Mouse (Mus musculus) brain, embryonic 14.5 days (tissue): ENCODE results near the gene Phf19. TPM values are rescaled to one million over a fixed set of nuclear protein-coding genes. Genes with fewer than 3 reads are reported as not detected.

Experiments
- DNase-seq: peaks from one replicate; pipeline ENCODE4 v3.0.0-alpha.2; 2011; ENCODE audit warnings: low read depth
- CTCF ChIP-seq: fragments of 200-500 bp; IDR thresholded peaks from 2 replicates; pipeline ENCODE4 v1.5.1; 2012; ENCODE audit warnings: inconsistent platforms, mild to moderate bottlenecking, moderate library complexity, borderline replicate concordance; ENCODE audit not compliant: insufficient read depth, insufficient read length; ENCODE audit errors: extremely low read depth
- POLR2A ChIP-seq: fragments of 200-500 bp; IDR thresholded peaks from 2 replicates; pipeline ENCODE4 v1.6.1; 2012; ENCODE audit warnings: mild to moderate bottlenecking, inconsistent platforms, borderline replicate concordance; ENCODE audit not compliant: poor library complexity, insufficient read depth, insufficient read length, severe bottlenecking; ENCODE audit errors: extremely low read depth
- polyA plus RNA-seq: library from polyadenylated mRNA; depleted of rRNA; stranded (reverse); fragments of >200 nt; gene quantifications from 2 replicates; pipeline ENCODE4 v1.2.3, GENCODE M21; 2012; rRNA removed

Gene Phf19
- polyA plus RNA-seq, 1 experiment, result 3.6 TPM

- DNase-seq, result no peak
- TF ChIP-seq POLR2A (no peak), CTCF (no peak)
These were observed 33.8 kb downstream of the Phf19 start for GRCm38 (mm10) chr2:34880054-34880453.

GRCm38 (mm10) chr2:34874816-34875345, 38.9 kb downstream of the Phf19 start, which contains the start of gene Psmd5:
TSS of gene Psmd5 (minus strand) at chr2:34874968.
- no peak for DNase-seq

GRCm38 (mm10) chr2:34874271-34874670, 39.6 kb downstream of the Phf19 start, which contains the start of gene Cutal:
TSS of gene Cutal (plus strand) at chr2:34874396.
- no peak for DNase-seq

More at GRCm38 (mm10) chr2:34874816-34875345, 38.9 kb downstream of the Phf19 start, which contains the start of gene Psmd5:
- TF ChIP-seq POLR2A, result no peak
- TF ChIP-seq CTCF, result no peak

GRCm38 (mm10) chr2:34870520-34871474, 43.0 kb downstream of the Phf19 start:
- peak; percentile 99 for DNase-seq
- peak; percentile 97 for TF ChIP-seq POLR2A
- no peak for TF ChIP-seq CTCF

More at GRCm38 (mm10) chr2:34874271-34874670, 39.6 kb downstream of the Phf19 start, which contains the start of gene Cutal:
- no peak for TF ChIP-seq CTCF
- no peak for TF ChIP-seq POLR2A

GRCm38 (mm10) chr2:34869680-34870079, 44.1 kb downstream of the Phf19 start:
- TF ChIP-seq POLR2A (no peak), CTCF (no peak)

GRCm38 (mm10) chr2:34857728-34858127, 56.1 kb downstream of the Phf19 start:
- no peak for DNase-seq
- no peak for TF ChIP-seq POLR2A
- TF ChIP-seq CTCF, result no peak

More at GRCm38 (mm10) chr2:34869680-34870079, 44.1 kb downstream of the Phf19 start:
- DNase-seq, result peak; percentile 10

GRCm38 (mm10) chr2:34855265-34855664, 58.6 kb downstream of the Phf19 start:
- TF ChIP-seq CTCF (peak; percentile 30; the same call in 1 of the 2 replicates), POLR2A (no peak)
- DNase-seq, result no peak

- DNase-seq, result no peak
- TF ChIP-seq POLR2A (no peak), CTCF (no peak)
These were observed 66.1 kb downstream of the Phf19 start for GRCm38 (mm10) chr2:34847702-34848101.

Other genes starting within 250 kb of the Phf19 start
- 40.0 and 61.7 TPM in 2 replicates for gene Gapvd1, start 158.8 kb downstream of the Phf19 start, polyA plus RNA-seq
- 361 and 367 TPM in 2 replicates for gene Hspa5, start 142.1 kb downstream of the Phf19 start, polyA plus RNA-seq
- 18.6 and 21.0 TPM in 2 replicates for gene Rabepk, start 114.1 kb downstream of the Phf19 start, polyA plus RNA-seq
- 60.9 and 67.3 TPM in 2 replicates for gene Fbxw2, start 87.7 kb downstream of the Phf19 start, polyA plus RNA-seq
- 0.06 TPM in 1 of 2 replicates, not detected in the other for gene Gm34653, start 81.0 kb downstream of the Phf19 start, polyA plus RNA-seq
- 0.14 and 0.16 TPM in 2 replicates for gene Cutal, start 39.6 kb downstream of the Phf19 start, polyA plus RNA-seq
- gene Psmd5, start 39.1 kb downstream of the Phf19 start, polyA plus RNA-seq, result 42.4 and 44.3 TPM in 2 replicates
- gene Traf1, start 47.7 kb upstream of the Phf19 start, polyA plus RNA-seq, result 1.4 and 2.4 TPM in 2 replicates
- 0.38 and 0.40 TPM in 2 replicates for gene Hc, start 147.4 kb upstream of the Phf19 start, polyA plus RNA-seq
- 0.71 TPM in 2 replicates for gene AI182371, start 187.5 kb upstream of the Phf19 start, polyA plus RNA-seq
- 20.5 and 23.6 TPM in 2 replicates for gene Cntrl, start 195.5 kb upstream of the Phf19 start, polyA plus RNA-seq